Mouse (Mus musculus): Measurements from ENCODE around the gene Dedd. TPM values are rescaled to one million over a fixed set of nuclear protein-coding genes. Genes with fewer than 3 reads are reported as not detected.

The Dedd gene
- total RNA-seq, 2 experiments from 2014 or later: 28.5 to 29.8 TPM

DNA sequence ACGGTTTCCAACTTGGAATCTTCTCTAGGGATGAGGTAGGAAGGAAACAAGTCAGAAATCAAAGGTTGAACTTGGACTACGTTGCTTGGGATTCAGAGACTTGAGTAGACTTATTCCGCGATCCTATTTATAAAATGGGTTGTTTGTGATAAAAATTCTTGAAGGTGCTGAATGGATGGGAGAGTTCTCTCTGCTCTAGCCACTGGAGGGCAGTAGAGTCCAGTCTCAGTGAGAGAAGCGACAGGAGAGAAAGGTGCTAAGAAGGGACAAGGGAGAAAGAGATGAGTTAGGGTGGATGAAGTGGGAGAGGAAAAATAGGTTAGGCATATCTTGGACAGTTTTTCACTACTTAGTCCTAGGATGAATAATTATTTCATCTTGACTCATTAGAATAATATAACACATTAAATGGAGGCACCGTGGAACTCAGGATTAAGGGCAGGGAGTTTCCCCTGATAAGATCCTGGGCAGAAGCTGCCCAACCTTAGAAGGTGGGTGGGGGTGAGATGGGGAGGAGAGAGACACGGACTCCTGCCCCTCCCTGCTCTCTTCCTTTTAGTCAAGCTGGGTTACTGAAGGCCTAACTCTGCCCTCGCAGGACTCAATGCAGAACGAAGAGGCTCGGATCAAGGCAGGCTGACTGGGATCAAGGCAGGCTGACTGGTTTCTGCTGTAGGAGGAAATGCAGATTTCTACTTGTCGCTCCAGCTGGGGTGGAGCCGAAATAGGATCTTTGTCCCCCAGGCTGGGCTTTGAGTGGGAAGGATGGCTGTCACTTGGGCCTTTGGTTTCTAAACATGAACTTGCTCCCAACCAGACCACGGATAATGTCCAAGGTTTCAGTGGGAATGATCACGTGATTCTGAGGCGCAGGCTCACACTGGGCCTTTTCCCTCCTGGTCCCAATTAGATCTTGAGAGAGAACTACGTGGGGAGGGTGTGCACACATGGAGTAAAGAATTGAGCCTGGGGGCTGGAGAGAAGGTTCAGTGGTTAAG lies 32.5 kb downstream of the Dedd start:
- DNase-seq: peak; percentile 82

GRCm38 (mm10) chr1:171365934-171366333 lies 37.0 kb downstream of the Dedd start:
- DNase-seq: no peak

DNA sequence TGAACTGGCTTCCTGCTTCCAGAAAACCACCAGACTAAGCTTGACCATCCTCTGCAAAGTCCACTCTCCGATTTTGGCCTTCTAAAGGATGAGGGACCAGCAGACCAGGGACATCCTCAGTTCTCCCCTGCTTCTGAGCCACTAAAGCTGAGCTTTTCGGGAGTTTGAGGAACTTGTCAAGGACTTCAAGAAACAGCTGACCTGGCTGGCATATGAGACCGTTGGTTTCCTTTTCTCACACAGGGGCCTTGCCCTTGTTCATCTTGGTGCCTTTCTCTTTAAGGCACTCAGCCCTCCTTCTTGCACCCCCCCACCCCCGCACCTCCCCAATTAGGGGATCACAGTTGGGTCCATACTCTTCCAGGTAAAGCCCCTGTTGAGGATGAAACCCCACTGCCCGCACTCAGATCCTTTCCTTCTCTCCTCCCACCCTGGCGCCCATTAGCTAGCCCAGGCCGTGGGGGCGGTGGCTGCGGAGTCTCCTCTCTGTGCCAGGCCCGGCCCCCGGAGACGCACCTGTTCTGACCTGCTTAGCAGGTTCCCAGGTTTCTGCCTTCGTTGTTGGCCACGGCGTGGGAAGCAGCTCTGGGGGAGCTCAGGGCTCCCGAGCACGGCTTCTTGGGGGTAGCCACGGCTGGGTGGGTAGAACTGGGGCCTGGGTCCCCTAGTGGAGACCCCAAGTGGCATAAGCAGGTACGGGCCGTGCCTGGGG lies 41.1 kb downstream of the Dedd start, which contains the start of gene Nectin4:
Gene Nectin4 (plus strand): TSS at position 255 of the 712 bp plus-strand sequence.
- DNase-seq: no peak

GRCm38 (mm10) chr1:171372880-171373279 lies 43.9 kb downstream of the Dedd start:
- no peak for DNase-seq

DNA sequence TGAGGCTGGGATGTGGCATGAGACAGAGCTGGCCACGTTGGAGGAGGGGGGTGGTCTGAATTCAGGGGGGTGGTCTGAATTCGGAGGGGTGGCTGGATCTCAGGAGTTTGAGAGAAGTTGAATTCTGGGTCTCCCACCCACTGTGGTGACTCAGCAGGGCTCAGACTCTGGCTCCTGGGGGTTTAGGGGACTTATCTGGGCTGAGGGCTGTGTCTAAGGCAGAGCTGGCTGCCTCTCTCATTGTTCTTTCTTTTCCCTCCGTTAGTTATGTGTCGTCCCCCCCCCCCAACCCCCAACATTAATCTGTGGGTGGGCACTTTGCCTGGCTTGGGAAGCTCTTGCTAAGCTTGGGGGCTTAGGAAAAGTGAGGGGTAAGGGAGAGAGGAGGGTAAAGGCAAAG lies 45.0 kb downstream of the Dedd start:
- DNase-seq: no peak

DNA sequence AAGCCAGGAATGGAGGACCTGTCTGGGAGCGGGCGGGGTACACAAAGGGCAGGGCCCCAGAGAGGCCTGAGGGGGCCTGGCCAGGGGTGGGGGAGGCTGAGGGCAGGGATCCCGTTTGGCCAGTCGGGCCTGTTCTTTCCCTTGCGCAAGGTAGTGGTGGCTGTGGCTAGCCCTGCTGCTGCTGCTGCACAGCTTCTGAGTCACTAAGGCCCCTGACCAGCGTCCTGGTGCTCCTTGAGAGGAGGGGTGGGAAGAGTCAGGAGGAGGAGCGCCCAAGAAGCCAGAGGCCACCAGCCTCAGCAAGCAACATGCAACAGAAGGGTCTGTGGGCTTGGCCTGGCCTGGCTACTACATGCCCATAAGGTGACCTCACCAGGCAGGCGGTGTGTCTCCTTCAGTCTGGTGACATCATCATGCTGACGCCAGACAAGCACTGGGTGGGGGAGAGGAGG lies 46.7 kb downstream of the Dedd start:
- DNase-seq: peak; percentile 20

- no peak for DNase-seq
Measured at GRCm38 (mm10) chr1:171378298-171378697, 49.4 kb downstream of the Dedd start.

- DNase-seq: peak; percentile 87
Measured at GRCm38 (mm10) chr1:171379935-171380599, 51.1 kb downstream of the Dedd start.

DNA sequence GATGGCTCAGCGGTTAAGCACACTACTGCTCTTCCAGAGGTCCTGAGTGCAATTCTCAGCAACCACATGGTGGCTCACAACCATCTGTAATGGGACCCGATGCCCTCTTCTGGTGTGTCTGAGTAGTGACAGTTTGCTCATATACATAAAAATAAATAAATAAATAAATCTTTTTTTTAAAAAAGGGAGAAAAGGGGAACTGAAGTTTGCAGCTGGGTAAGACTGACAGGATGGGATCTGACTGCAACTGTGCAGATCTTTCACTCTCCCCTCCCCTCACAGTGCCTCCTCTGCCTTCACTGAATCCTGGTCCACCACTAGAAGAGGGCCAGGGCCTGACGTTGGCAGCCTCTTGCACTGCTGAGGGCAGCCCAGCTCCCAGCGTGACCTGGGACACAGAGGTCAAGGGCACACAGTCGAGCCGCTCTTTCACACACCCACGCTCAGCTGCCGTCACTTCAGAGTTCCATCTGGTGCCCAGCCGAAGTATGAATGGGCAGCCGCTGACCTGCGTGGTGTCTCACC lies 53.2 kb downstream of the Dedd start:
- DNase-seq: no peak

DNA sequence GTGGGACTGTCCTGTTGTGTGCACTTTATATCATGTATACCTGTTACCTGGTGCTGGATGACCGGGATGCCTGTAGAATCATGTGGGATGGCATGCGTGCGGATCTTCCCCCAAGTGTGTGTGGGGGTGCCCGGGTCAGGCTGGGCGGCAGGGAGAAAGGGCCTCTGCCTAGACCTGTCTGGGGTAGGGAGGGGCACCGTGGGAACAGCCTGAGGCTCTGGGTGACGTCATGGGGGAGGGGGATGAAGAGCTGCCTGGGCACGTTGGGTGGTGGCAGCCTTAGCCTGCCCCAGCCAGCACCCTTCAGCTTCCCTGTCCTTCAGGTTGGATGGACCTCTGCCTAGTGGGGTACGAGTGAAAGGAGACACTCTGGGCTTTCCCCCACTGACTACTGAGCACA lies 55.4 kb downstream of the Dedd start:
- DNase-seq: no peak

DNA sequence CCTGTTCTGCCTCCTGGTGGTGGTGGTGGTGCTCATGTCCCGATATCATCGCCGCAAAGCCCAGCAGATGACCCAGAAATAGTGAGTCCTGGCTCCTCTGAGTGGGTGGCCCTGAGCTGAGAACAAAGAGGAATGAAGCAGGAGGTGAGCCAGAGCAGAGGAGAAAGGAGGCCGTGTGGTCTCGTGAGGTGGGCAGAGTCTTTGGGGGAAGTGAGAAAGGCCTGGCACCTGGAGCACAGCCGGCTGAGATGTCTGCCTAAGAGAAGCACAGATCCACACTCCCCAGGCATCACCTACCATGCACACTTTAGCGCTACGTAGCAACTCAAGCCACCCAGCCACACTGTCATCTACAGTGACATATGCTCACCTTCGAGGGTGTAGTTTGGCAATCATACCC lies 56.2 kb downstream of the Dedd start:
- no peak for DNase-seq

GRCm38 (mm10) chr1:171387099-171387498 lies 58.2 kb downstream of the Dedd start:
- peak; percentile 36 for DNase-seq

DNA sequence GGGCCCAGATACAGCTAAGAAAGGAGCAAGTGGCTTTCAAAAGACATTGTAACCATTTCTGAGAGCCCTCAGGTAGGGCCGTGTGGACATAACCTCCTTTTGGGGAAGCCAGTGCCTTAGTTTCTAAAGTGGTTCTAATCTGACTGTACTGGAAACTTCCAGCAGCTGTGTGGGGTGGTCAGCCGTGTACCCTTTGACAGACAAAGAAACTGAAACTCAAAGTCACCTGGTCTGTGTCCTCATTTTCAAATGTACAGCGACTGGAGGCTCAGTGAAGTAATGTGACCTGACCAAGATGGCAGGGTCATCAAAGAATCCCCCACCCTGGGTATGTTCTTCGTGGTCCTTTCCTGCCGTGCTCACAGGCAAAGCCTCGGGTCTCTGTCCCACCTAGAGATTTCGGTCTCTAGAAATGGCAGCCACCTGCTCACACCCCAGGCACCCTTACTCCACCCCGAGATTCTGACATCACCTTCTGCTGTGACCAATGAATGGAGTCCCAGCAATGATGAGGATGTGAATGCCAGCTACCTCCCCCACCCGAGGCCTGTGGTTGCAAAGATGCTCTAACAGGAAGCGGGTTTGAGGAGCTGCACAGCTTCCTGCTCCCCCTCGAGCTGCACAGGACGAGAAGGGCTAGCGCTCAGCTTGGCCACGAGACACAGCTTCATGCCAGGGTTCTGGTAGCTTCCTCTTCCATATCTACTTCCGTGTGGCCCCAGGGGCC lies 59.6 kb downstream of the Dedd start, which contains the start of gene Arhgap30:
Gene Arhgap30 (plus strand): TSS at position 579 of the 727 bp plus-strand sequence.
- peak; percentile 27 for DNase-seq

- no peak for DNase-seq
Measured at GRCm38 (mm10) chr1:171390101-171390500, 61.2 kb downstream of the Dedd start.

Other genes starting within 250 kb of the Dedd start
- 1 to 10 TPM in 1 of 2 experiments, under 1 TPM in 1; 0.64 to 1.5 TPM for gene Cfap126, start 215.2 kb upstream of the Dedd start, total RNA-seq (2021)
- gene Sdhc, start 178.5 kb upstream of the Dedd start, total RNA-seq (2021): 100 to 1,000 TPM; 847 to 901 TPM
- 10 to 100 TPM in 1 of 2 experiments, 1 to 10 TPM in 1; 9.3 to 34.8 TPM for gene Mpz, start 178.4 kb upstream of the Dedd start, total RNA-seq (2021)
- 100 to 1,000 TPM; 109 to 138 TPM for gene Pcp4l1, start 132.9 kb upstream of the Dedd start, total RNA-seq (2021)
- gene Nr1i3, start 115.2 kb upstream of the Dedd start, total RNA-seq (2021): not detected
- 10 to 100 TPM; 79.9 to 85.2 TPM for gene Tomm40l, start 106.6 kb upstream of the Dedd start, total RNA-seq (2021)
- 1 to 10 TPM; 1.7 to 1.8 TPM for gene Apoa2, start 104.1 kb upstream of the Dedd start, total RNA-seq (2021)
- 10 to 100 TPM in 1 of 2 experiments, 1 to 10 TPM in 1; 8.7 to 10.1 TPM for gene Fcer1g, start 94.8 kb upstream of the Dedd start, total RNA-seq (2021)
- 1 to 10 TPM; 8.2 to 8.7 TPM for gene Adamts4, start 78.7 kb upstream of the Dedd start, total RNA-seq (2021)
- 100 to 1,000 TPM; 862 to 916 TPM for gene Ndufs2, start 77.8 kb upstream of the Dedd start, total RNA-seq (2021)
- 10 to 100 TPM; 26.7 to 29.9 TPM for gene B4galt3, start 58.8 kb upstream of the Dedd start, total RNA-seq (2021)
- 10 to 100 TPM; 22.3 to 23.4 TPM for gene Ppox, start 48.0 kb upstream of the Dedd start, total RNA-seq (2021)
- gene Usp21, start 41.2 kb upstream of the Dedd start, total RNA-seq (2021): 10 to 100 TPM; 23.2 to 23.7 TPM
- gene Ufc1, start 34.1 kb upstream of the Dedd start, total RNA-seq (2021): 100 to 1,000 TPM; 102 to 108 TPM
- 10 to 100 TPM; 17.9 to 20.3 TPM for gene Nit1, start 16.5 kb downstream of the Dedd start, total RNA-seq (2021)
- 10 to 100 TPM; 76.2 to 80.2 TPM for gene Pfdn2, start 16.5 kb downstream of the Dedd start, total RNA-seq (2021)
- under 1 TPM; 0.50 TPM for gene Klhdc9, start 31.7 kb downstream of the Dedd start, total RNA-seq (2021)
- gene Nectin4, start 41.0 kb downstream of the Dedd start, total RNA-seq (2021): under 1 TPM; 0.07 TPM
- 1 to 10 TPM in 1 of 2 experiments, under 1 TPM in 1; 0.90 to 1.5 TPM for gene Arhgap30, start 59.8 kb downstream of the Dedd start, total RNA-seq (2021)
- 10 to 100 TPM; 53.4 to 54.3 TPM for gene Usf1, start 82.2 kb downstream of the Dedd start, total RNA-seq (2021)
- 1 to 10 TPM; 1.1 to 1.7 TPM for gene Tstd1, start 89.7 kb downstream of the Dedd start, total RNA-seq (2021)
- gene F11r, start 108.4 kb downstream of the Dedd start, total RNA-seq (2021): 10 to 100 TPM; 57.1 to 58.1 TPM
- 1 to 10 TPM; 4.3 to 4.9 TPM for gene Alyref2, start 174.3 kb downstream of the Dedd start, total RNA-seq (2021)
- gene Itln1, start 206.1 kb downstream of the Dedd start, total RNA-seq (2021): not detected
- gene Cd244a, start 230.0 kb downstream of the Dedd start, total RNA-seq (2021): under 1 TPM; 0.07 to 0.16 TPM